Mouse (Mus musculus) MEL (cell line): ENCODE results near the gene Pelp1. TPM values are rescaled to one million over a fixed set of nuclear protein-coding genes. Genes with fewer than 3 reads are reported as not detected.

Experiments used
- DNase-seq: peaks from one replicate; pipeline ENCODE4 v3.0.0; 2011; ENCODE audit warnings: low read depth, low spot score
- H3K27ac ChIP-seq: 2 replicates; pipeline ENCODE4 v1.5.1; 2012; ENCODE audit warnings: low read depth, mild to moderate bottlenecking, control low read depth, low read length, moderate library complexity; ENCODE audit not compliant: control insufficient read depth
- H3K27me3 ChIP-seq, 2 experiments: fragments of 150-350 bp in 1 of 2; sonication (generic) in 1 of 2; 2 replicates each; pipeline ENCODE4 v1.6.1; 2012; ENCODE audit warnings: low read length in 2 of 2, mild to moderate bottlenecking in 2 of 2, improper control_type of control experiment in 1 of 2, moderate library complexity in 1 of 2; ENCODE audit not compliant: insufficient read depth in 2 of 2, control insufficient read depth in 1 of 2
- H3K36me3 ChIP-seq, 2 experiments: 2 replicates each; pipeline ENCODE4 v1.6.1; 2012 to 2014; ENCODE audit warnings: low read length in 2 of 2, improper control_type of control experiment in 1 of 2, inconsistent platforms in 1 of 2, mild to moderate bottlenecking in 1 of 2; ENCODE audit not compliant: insufficient read depth in 2 of 2, control insufficient read depth in 1 of 2
- H3K4me1 ChIP-seq, 2 experiments: fragments of 150-350 bp in 1 of 2; sonication (generic) in 1 of 2; 2 replicates each; pipeline ENCODE4 v1.6.1; 2012; ENCODE audit warnings: low read length in 2 of 2, improper control_type of control experiment in 1 of 2, mild to moderate bottlenecking in 1 of 2; ENCODE audit not compliant: insufficient read depth in 2 of 2, control insufficient read depth in 1 of 2
- H3K4me3 ChIP-seq, 2 experiments: fragments of 150-350 bp in 1 of 2; sonication (generic) in 1 of 2; 2 replicates each; pipeline ENCODE4 v1.5.1; 2012; ENCODE audit warnings: low read depth in 2 of 2, low read length in 2 of 2, mild to moderate bottlenecking in 2 of 2, moderate library complexity in 2 of 2, control low read depth in 1 of 2, improper control_type of control experiment in 1 of 2; ENCODE audit not compliant: control insufficient read depth in 1 of 2, insufficient read depth in 1 of 2
- H3K79me2 ChIP-seq: 2 replicates; pipeline ENCODE4 v1.6.1; 2012; ENCODE audit warnings: mild to moderate bottlenecking, low read length, moderate library complexity; ENCODE audit not compliant: control insufficient read depth, poor library complexity, insufficient read depth
- H3K9ac ChIP-seq: 2 replicates; pipeline ENCODE4 v1.6.1; 2012; ENCODE audit warnings: low read depth, mild to moderate bottlenecking, control low read depth, low read length, moderate library complexity; ENCODE audit not compliant: control insufficient read depth, poor library complexity, severe bottlenecking
- H3K9me3 ChIP-seq: fragments of 150-350 bp; sonication (generic); replicated peaks from 2 replicates; pipeline ENCODE4 v1.6.1; 2012; ENCODE audit warnings: mild to moderate bottlenecking, low read length, improper control_type of control experiment, moderate library complexity; ENCODE audit not compliant: insufficient read depth
- BHLHE40 ChIP-seq: IDR thresholded peaks from 2 replicates; pipeline ENCODE4 v1.6.1; 2012; ENCODE audit warnings: low read depth, mild to moderate bottlenecking, inconsistent platforms, low read length, improper control_type of control experiment, borderline replicate concordance
- CHD2 ChIP-seq: IDR thresholded peaks from 2 replicates; pipeline ENCODE4 v1.6.1; 2011; ENCODE audit warnings: low read length, improper control_type of control experiment
- E2F4 ChIP-seq: IDR thresholded peaks from 2 replicates; pipeline ENCODE4 v1.6.1; 2011; ENCODE audit warnings: low read depth, low read length, improper control_type of control experiment, borderline replicate concordance
- EP300 ChIP-seq, 2 experiments: IDR thresholded peaks; 2 replicates each; pipeline ENCODE4 v1.6.1; 2011; ENCODE audit warnings: improper control_type of control experiment in 2 of 2, low read length in 2 of 2, low read depth in 1 of 2, mild to moderate bottlenecking in 1 of 2
- JUND ChIP-seq: IDR thresholded peaks from 2 replicates; pipeline ENCODE4 v1.6.1; 2011; ENCODE audit warnings: low read depth, mild to moderate bottlenecking, improper control_type of control experiment, low read length
- KAT2A ChIP-seq: conservative IDR thresholded peaks from 2 replicates; pipeline ENCODE4 v1.6.1; 2012; ENCODE audit warnings: low read depth, low read length, improper control_type of control experiment, inconsistent platforms
- MAFK ChIP-seq: IDR thresholded peaks from 2 replicates; pipeline ENCODE4 v1.6.1; 2011; ENCODE audit warnings: low read depth, mild to moderate bottlenecking, low read length, improper control_type of control experiment, borderline replicate concordance
- MAZ ChIP-seq: IDR thresholded peaks from 2 replicates; pipeline ENCODE4 v1.6.1; 2012; ENCODE audit warnings: low read depth, mild to moderate bottlenecking, inconsistent platforms, low read length, improper control_type of control experiment
- MXI1 ChIP-seq: IDR thresholded peaks from 2 replicates; pipeline ENCODE4 v1.6.1; 2011; ENCODE audit warnings: mild to moderate bottlenecking, low read depth, low read length, improper control_type of control experiment
- MYB ChIP-seq: IDR thresholded peaks from 2 replicates; pipeline ENCODE4 v1.6.1; 2011; ENCODE audit warnings: mild to moderate bottlenecking, low read depth, low read length, improper control_type of control experiment
- MYC ChIP-seq: IDR thresholded peaks from 2 replicates; pipeline ENCODE4 v1.6.1; 2011; ENCODE audit warnings: low read depth, mild to moderate bottlenecking, low read length, improper control_type of control experiment, moderate library complexity
- NRF1 ChIP-seq: IDR thresholded peaks from 2 replicates; pipeline ENCODE4 v1.6.1; 2014; ENCODE audit warnings: low read depth, mild to moderate bottlenecking, inconsistent platforms, low read length, improper control_type of control experiment, moderate library complexity; ENCODE audit not compliant: poor library complexity, insufficient read depth, severe bottlenecking
- POLR2A ChIP-seq, 2 experiments: IDR thresholded peaks; 2 replicates each; pipeline ENCODE4 v1.6.1; 2011 to 2012; ENCODE audit warnings: low read length in 2 of 2, mild to moderate bottlenecking in 2 of 2, control low read depth in 1 of 2, improper control_type of control experiment in 1 of 2, low read depth in 1 of 2, moderate library complexity in 1 of 2; ENCODE audit not compliant: control insufficient read depth in 1 of 2, insufficient read depth in 1 of 2, poor library complexity in 1 of 2
- RCOR1 ChIP-seq: IDR thresholded peaks from 2 replicates; pipeline ENCODE4 v1.6.1; 2012; ENCODE audit warnings: low read depth, mild to moderate bottlenecking, inconsistent platforms, low read length, improper control_type of control experiment
- TAL1 ChIP-seq: IDR thresholded peaks from 2 replicates; pipeline ENCODE4 v1.6.1; 2012; ENCODE audit warnings: mild to moderate bottlenecking, inconsistent platforms, low read length, moderate library complexity, mixed read lengths
- UBTF ChIP-seq: IDR thresholded peaks from 2 replicates; pipeline ENCODE4 v1.6.1; 2012; ENCODE audit warnings: low read depth, mild to moderate bottlenecking, inconsistent platforms, low read length, improper control_type of control experiment, moderate library complexity, borderline replicate concordance; ENCODE audit not compliant: insufficient read depth
- USF1 ChIP-seq: IDR thresholded peaks from 2 replicates; pipeline ENCODE4 v1.6.1; 2014; ENCODE audit warnings: low read depth, mild to moderate bottlenecking, inconsistent platforms, low read length, improper control_type of control experiment, moderate library complexity
- USF2 ChIP-seq, 2 experiments: IDR thresholded peaks; 2 replicates each; pipeline ENCODE4 v1.6.1; 2011 to 2012; ENCODE audit warnings: improper control_type of control experiment in 2 of 2, low read length in 2 of 2, borderline replicate concordance in 1 of 2, inconsistent platforms in 1 of 2, low read depth in 1 of 2, mild to moderate bottlenecking in 1 of 2; ENCODE audit not compliant: insufficient read depth in 1 of 2
- ZC3H11A ChIP-seq: IDR thresholded peaks from 2 replicates; pipeline ENCODE4 v1.6.1; 2012; ENCODE audit warnings: low read depth, mild to moderate bottlenecking, inconsistent platforms, low read length, improper control_type of control experiment
- ZKSCAN1 ChIP-seq: IDR thresholded peaks from 2 replicates; pipeline ENCODE4 v1.6.1; 2012; ENCODE audit warnings: low read depth, mild to moderate bottlenecking, inconsistent platforms, low read length, improper control_type of control experiment, moderate library complexity
- polyA plus RNA-seq, 2 experiments: library from polyadenylated mRNA; stranded (reverse) in 1 of 2; unstranded in 1 of 2; fragments of >175 nt in 1 of 2; fragments of >200 nt in 1 of 2; gene quantifications; 2 replicates each; pipeline versions ENCODE4 v1.2.1 to v1.2.4; 2012; ENCODE audit warnings: low replicate concordance in 2 of 2, low read depth in 1 of 2; ENCODE audit not compliant: insufficient read length in 2 of 2, insufficient read depth in 1 of 2, missing spikeins in 1 of 2
- total RNA-seq: library from RNA; depleted of rRNA; stranded (reverse); fragments of 300-350 nt; gene quantifications from 2 replicates; pipeline ENCODE4 v1.2.3, GENCODE M21; 2012

Pelp1 gene
- total and polyA plus RNA-seq, 3 experiments: 50.6 to 70.1 TPM; not detected in 1

DNA sequence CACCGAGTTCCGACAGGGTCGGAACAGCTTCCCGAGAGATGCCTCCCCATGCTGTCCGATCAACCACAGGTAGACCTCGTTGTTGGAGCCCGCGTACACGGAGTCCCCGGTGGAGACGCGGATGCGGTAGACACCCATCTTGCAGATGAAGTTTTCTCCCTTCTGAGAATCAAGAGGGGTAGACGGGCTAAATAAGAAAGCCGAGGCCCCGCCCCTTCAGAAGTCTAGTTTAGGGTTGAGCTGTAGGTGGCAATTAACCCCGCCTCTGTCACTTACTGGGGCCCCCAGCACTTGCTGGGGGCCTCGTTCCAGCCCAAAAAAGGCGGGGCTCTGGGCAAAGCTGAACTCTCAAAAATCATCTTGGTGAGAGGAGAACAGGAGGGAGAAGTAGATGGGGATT lies 58.0 kb downstream of the Pelp1 start, which contains the start of gene Alox15:
Alox15 (minus strand) TSS at position 164 of the 400 bp plus-strand sequence.
- no peak for DNase-seq
- H3K79me2 ChIP-seq: no peaks in the 10 kb centered on the region
- H3K27ac ChIP-seq: no peak within 1 kb of the TSS
- no peaks in the 10 kb centered on the region for H3K9me3 ChIP-seq
- H3K36me3 ChIP-seq: no peaks in the 10 kb centered on the region
- TF ChIP-seq CHD2 (no peak), MYB (no peak), ZKSCAN1 (no peak), MAFK (no peak), JUND (no peak), E2F4 (no peak), NRF1 (no peak), MXI1 (no peak), UBTF (no peak), RCOR1 (no peak), USF2 (IDR thresholded peaks at IDR 0.05; ENCODE audit: borderline replicate concordance in 1 of 2, insufficient read depth in 1 of 2, low read depth in 1 of 2, low read length in 2 of 2) (no peak), USF1 (no peak), POLR2A (IDR thresholded peaks at IDR 0.05; ENCODE audit: control insufficient read depth in 1 of 2, insufficient read depth in 1 of 2, low read depth in 1 of 2, low read length in 2 of 2, poor library complexity in 1 of 2) (no peak), ZC3H11A (no peak), EP300 (IDR thresholded peaks at IDR 0.05; ENCODE audit: low read depth in 1 of 2, low read length in 2 of 2) (no peak)
- H3K4me3 ChIP-seq: no peak within 1 kb of the TSS
- H3K27me3 ChIP-seq: peaks cover 10 to 15% of the 10 kb centered on the region in 2 experiments
- H3K4me1 ChIP-seq: no peaks in the 10 kb centered on the region
- no peak within 1 kb of the TSS for H3K9ac ChIP-seq

- no peaks in the 10 kb centered on the region for H3K4me1 ChIP-seq
- TF ChIP-seq E2F4 (no peak), TAL1 (no peak), KAT2A (no peak), MYC (no peak), JUND (no peak), POLR2A (IDR thresholded peaks at IDR 0.05; ENCODE audit: control insufficient read depth in 1 of 2, insufficient read depth in 1 of 2, low read depth in 1 of 2, low read length in 2 of 2, poor library complexity in 1 of 2) (no peak), MAZ (no peak), BHLHE40 (no peak), RCOR1 (no peak)
- H3K9me3 ChIP-seq: no peaks in the 10 kb centered on the region
- H3K27ac ChIP-seq: no peak overlapping the region
- DNase-seq: no peak
- no peak overlapping the region for H3K4me3 ChIP-seq
- H3K79me2 ChIP-seq: no peaks in the 10 kb centered on the region
- peaks cover 0 to 13% of the 10 kb centered on the region in 2 experiments; a peak in 2 of 4 replicates for H3K27me3 ChIP-seq
- H3K36me3 ChIP-seq: no peaks in the 10 kb centered on the region
- no peak overlapping the region for H3K9ac ChIP-seq
These were observed 61.2 kb downstream of the Pelp1 start for GRCm38 (mm10) chr11:70348630-70349029.
